Mouse (Mus musculus) embryo, embryonic 9.5 days (tissue): Measurements from ENCODE around the gene Cldnd1.

Experiments used
- DNase-seq: peaks from one replicate; pipeline ENCODE4 v3.0.0-alpha.2; 2017; ENCODE audit errors: extremely low spot score

The Cldnd1 gene

DNA sequence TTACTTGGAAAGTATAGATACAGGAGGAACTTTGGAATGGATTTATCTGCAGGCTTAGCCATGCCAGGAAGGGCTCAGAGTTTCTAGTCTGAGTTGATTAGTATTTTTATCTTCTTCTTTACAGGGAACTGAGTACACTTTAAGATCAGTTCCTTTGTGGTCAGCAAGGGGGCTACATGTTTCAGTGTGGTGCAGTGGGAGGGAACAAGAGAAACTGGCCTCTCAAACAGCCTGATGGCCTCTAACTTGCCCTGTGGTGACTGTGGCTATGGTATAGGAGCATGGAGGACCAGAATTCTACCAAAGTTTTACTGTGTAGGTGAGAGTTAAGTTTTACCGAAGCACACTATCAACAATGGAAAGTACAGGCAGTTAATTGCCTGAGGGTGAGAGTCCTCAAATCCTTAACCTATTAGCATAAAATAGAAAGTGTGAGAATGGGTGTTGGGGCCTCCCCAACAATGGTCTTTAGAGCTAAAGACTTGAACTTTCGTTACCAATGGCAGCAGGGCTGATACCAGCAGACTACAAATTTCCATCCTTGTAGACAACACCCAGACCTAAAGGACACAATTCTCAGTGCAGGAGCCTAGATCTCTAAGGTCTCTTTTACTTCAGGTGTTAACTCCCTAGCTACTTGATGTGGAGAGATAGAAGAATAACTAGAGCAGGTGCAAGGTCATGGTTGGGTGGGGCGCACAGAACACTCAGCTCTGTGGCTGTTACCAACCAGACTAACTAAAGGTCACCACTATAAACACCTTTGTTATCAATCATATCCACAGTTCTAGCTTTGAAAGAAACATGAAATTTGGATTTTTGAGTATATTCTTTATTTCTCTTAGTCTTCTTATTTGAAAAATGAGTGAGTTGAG, 18.9 kb upstream of the Cldnd1 start:
- DNase-seq: no peak

- DNase-seq: no peak
Observed at GRCm38 (mm10) chr16:58709536-58709935, 18.2 kb upstream of the Cldnd1 start.

DNA sequence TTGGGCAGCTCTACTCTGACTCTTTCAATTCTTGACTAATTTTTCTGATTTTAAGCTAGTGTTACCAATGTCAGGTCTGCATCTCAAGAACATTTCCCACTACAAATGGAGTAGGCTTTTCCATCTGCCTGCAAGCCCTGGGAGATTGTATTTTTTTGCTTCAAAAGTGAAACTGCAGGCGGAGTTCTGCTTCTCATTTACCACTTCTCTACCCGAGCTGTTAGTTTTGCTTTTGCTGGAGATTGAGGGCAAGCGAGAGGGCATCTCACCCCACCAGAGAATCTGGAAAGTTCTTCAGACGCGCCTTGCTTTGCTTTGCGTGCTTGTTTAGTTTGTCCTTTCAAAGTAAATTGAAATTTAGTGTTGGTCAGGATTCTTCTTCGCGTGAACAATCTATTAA, 15.5 kb upstream of the Cldnd1 start:
- no peak for DNase-seq

DNA sequence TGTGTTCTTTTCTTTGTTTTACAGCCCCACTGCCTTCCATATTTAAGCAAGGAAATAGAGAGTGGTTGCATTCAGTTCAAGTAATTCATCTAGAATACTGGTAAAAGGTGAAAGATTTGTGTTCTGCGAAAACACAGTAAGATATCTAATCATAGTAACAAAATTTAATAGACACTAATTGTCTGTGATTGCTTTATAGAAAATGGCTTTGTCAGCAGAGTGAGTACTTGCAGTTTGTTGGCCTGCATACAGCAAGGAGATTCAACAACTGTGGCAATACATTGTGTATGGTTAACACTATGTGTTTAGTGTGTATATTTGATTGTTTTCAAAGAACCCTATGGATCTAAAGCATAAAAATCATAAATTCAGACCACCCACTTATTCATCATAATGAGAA, 14.6 kb upstream of the Cldnd1 start:
- DNase-seq: no peak

- no peak for DNase-seq
Observed at GRCm38 (mm10) chr16:58715018-58715417, 12.7 kb upstream of the Cldnd1 start.

DNA sequence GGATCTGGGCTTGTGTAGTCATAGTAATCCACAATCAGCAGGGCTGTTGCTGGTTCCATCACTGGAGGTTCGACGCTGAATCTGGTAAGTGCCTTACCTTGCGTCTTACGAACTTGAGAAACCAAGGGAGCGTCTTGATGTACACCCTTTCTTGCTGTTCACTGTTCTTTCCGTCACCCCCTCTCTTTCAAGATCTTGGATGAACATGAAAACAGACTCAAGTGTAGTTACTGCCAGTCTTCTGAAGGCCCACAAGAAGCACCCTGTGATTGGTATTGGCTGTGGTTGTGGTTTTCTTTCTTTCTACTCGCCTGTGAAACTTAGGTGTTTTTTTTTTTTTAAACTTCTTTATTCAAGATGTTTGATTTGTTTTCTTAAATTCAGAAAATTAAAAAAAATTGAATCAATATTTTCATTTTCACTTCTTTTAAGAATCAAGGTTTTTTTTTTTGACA, 9.0 kb upstream of the Cldnd1 start, which contains the start of gene Gpr15:
TSS of gene Gpr15 (minus strand) at position 405 of the 455 bp plus-strand sequence.
- DNase-seq: no peak

GRCm38 (mm10) chr16:58722292-58722691, 5.4 kb upstream of the Cldnd1 start:
- DNase-seq: no peak

DNA sequence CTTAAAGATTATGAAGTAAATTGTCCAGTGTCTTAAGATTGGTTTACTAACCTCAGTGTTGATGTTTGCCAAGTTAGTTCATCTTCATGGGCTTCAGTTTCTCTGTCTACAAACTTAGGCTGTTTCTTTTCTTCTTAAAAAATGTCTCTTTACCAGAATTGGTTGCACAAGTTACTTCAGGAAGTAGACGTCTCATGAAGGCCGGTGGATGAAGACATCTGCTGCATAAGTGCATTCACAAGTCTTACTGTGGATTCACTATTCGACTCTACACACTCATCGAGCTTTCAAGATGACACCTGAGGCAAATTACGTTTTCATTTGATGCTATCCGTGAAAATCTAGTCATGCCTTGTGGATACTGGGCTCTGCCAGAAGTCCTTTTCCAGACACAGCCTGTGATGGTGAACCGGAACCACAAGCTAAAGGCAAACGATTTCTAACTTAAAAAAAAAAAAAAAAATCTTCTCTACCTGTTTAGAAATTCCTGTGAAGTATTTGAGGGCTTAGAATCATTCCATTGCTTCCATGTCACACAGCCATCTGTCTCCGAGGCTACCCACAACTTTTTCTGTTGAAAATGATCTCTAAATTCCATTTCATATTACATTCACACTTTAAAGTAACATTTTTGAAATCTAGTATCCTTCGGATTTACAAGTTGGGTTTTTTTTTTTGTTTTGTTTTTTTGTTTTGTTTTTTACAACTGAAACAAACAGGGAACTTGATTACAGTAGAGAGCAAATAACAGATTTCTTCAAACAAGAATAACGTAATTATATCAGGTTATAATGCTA, 832 bp upstream of the Cldnd1 start:
- DNase-seq: no peak

DNA sequence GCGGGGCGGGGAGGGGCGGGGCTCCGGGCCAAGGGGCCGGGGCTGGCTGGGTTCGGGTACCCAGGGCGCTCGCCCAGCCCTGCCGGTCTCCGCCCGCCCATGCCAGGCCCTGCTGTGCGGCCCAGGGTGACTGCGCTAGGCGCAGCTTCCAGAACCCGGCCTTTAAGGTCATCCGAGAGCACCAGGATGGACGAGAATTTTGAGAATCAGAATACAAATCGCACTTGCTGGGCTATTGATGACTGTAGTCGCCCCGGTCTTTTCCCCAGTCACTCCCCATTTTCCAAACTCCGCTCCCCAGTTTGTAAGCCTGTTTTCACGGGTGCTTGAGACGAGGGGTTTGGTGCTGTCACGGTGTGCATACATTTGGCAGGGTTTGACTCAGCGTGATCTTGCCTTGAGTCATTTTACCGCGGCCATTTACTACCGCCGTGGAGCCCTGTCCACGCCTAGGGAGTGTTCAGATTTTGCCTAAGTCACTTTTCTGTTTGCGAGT, 514 bp downstream of the Cldnd1 start:
- no peak for DNase-seq

- no peak for DNase-seq
Observed at GRCm38 (mm10) chr16:58738205-58738604, 10.5 kb downstream of the Cldnd1 start.

GRCm38 (mm10) chr16:58738800-58739199, 11.1 kb downstream of the Cldnd1 start:
- DNase-seq: no peak

DNA sequence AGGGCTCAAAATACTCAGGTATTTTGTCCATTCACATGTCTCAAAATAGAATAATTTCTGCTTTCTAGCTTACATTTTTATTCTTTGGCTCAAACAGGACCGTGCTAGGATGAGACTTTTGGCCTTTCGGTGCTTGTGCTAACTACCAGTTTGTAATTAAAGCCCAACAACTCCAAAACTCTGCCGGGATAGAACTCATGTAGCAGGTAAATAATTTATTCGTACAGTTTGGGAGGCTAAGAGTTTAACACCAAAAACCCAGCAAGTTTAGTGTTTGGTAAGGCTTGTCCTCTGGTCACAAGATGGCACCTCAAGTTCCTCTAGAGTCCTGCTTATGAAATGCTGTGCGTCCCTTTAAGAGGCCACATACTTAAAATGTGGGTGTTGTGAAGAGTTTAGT, 13.0 kb downstream of the Cldnd1 start:
- no peak for DNase-seq

GRCm38 (mm10) chr16:58746715-58747114, 19.0 kb downstream of the Cldnd1 start:
- DNase-seq: no peak

DNA sequence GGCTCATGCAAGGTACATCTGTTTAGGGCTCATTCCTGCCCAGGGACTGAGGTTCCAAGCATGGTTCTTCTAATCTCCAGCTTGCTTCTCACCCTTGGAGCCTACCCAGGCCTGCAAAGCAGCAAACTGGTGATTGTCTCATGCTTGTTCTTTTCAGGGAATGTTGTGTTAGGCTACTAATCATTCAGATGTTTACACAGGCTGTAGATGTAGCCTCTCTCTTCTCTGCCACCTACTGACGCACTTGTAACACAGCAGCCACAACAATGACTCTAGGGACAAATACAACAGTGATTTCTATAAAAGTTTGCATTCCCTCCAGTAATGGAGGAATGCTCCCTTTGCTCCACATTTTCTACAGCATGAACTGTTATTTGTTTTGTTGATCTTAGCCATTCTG, 23.6 kb downstream of the Cldnd1 start:
- peak; percentile 4 for DNase-seq

DNA sequence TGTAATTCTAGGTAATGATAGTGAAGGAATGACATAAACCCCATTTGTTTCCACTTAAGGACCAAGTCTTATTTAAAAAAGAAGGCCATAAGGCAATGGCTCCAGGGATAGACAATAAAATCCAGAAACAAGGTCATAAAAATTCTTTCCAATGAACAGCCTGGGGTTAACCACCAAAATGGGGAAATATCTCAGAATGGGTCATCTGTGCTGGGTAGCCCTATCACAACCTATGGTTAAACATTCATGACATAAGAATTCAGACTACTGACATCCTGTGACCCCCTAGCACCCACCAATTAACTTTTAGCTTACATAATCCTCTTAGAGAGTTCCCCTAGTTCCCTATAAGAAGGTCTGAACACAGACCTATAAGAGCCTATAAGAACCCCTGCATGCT, 28.5 kb downstream of the Cldnd1 start:
- DNase-seq: no peak

GRCm38 (mm10) chr16:58763076-58763475, 35.4 kb downstream of the Cldnd1 start, which contains the start of gene Olfr172:
Gene Olfr172 (minus strand): TSS chr16:58763176.
- DNase-seq: no peak
